Mouse (Mus musculus) common myeloid progenitor, adult 5-6 weeks (primary cell): Measurements from ENCODE around the gene Kmt5b. TPM values are rescaled to one million over a fixed set of nuclear protein-coding genes. Genes with fewer than 3 reads are reported as not detected.

Experiments
- ATAC-seq: replicated peaks from 2 replicates; pipeline ENCODE4 v1.8.0; 2016; ENCODE audit warnings: low read depth, mild to moderate bottlenecking, moderate TSS enrichment, inconsistent platforms; ENCODE audit not compliant: poor library complexity, severe bottlenecking
- total RNA-seq: library from RNA; stranded (forward); fragments of 200-1000, 187-1606 nt; gene quantifications from 2 replicates; pipeline ENCODE4 v1.2.3, GENCODE M21; 2017

The Kmt5b gene
- total RNA-seq, 1 experiment from 2014 or later = 51.6 TPM

DNA sequence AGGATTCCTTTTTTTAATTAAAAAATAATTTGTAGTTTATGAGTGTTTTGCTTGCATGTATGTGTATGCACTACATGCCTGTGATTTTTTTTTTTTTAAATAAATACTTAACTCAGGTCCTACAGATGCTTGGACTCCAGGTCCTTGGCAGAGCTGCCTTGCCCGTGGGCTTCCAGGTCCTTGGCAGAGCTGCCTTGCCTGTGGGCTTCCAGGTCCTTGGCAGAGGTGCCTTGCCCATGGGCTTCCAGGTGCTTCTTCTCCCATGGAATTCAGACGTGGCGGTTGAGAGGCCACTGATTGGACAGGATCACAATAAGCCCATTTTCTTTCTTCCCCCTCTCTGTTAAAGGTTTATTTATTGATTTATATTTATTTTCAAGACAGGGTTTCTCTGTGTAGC, 90.0 kb downstream of the Kmt5b start:
- ATAC-seq = no peak

DNA sequence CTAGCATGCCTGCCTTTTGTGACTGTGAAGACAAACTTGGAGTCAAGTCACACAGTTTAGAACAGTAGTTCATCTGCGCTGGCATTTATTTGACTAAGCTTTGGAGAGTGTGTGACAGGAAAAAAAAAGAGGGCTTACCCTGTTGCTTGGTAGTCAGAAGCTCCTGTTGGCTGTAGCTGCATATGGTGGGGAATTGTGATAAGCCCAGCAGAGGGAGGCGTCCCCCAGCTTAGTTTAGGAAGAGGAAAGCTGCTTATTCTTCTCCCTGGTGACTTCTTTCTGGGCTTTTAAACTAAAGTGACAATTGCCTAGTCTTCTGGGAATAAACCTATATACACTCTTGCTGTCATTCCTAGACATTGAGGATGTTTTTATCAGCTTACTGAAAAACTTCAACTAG, 95.5 kb downstream of the Kmt5b start:
- ATAC-seq = no peak

- no peak for ATAC-seq
Observed at GRCm38 (mm10) chr19:3864960-3865359, 97.7 kb downstream of the Kmt5b start.

Other genes with a start within 250 kb of the Kmt5b start
- gene Ppp6r3, start 191.7 kb upstream of the Kmt5b start, total RNA-seq = 92.6 and 111 TPM in 2 replicates
- gene Lrp5, start 80.9 kb upstream of the Kmt5b start, total RNA-seq = 14.2 and 18.9 TPM in 2 replicates
- gene 1810055G02Rik, start 59.1 kb upstream of the Kmt5b start, total RNA-seq = 1.2 and 4.7 TPM in 2 replicates
- gene Chka, start 84.4 kb downstream of the Kmt5b start, total RNA-seq = 30.9 and 46.5 TPM in 2 replicates
- gene Tcirg1, start 139.7 kb downstream of the Kmt5b start, total RNA-seq = 37.0 and 49.2 TPM in 2 replicates
- 79.4 and 83.5 TPM in 2 replicates for gene Ndufs8, start 145.4 kb downstream of the Kmt5b start, total RNA-seq
- 1.6 and 3.2 TPM in 2 replicates for gene Aldh3b1, start 162.4 kb downstream of the Kmt5b start, total RNA-seq
- 83.0 and 99.7 TPM in 2 replicates for gene Unc93b1, start 167.8 kb downstream of the Kmt5b start, total RNA-seq
- gene Aldh3b3, start 191.2 kb downstream of the Kmt5b start, total RNA-seq = 0.41 TPM in 1 of 2 replicates, not detected in the other
- 0.59 TPM in 1 of 2 replicates, not detected in the other for gene Aldh3b2, start 204.9 kb downstream of the Kmt5b start, total RNA-seq
- 2.1 and 5.4 TPM in 2 replicates for gene Acy3, start 219.1 kb downstream of the Kmt5b start, total RNA-seq
- gene Tbx10, start 225.3 kb downstream of the Kmt5b start, total RNA-seq = not detected in 2 replicates
- gene Nudt8, start 233.2 kb downstream of the Kmt5b start, total RNA-seq = 7.9 and 22.1 TPM in 2 replicates
- 0.10 and 1.4 TPM in 2 replicates for gene Gm49405, start 233.2 kb downstream of the Kmt5b start, total RNA-seq
- 0.41 and 3.6 TPM in 2 replicates for gene Doc2g, start 235.9 kb downstream of the Kmt5b start, total RNA-seq
- gene Ndufv1, start 245.4 kb downstream of the Kmt5b start, total RNA-seq = 199 and 200 TPM in 2 replicates